Comparison of ENCODE assay signal across 22 mouse cellular contexts in genomic region chr14:17902426-17902825, GRCm38 (mm10).
DNase-seq lines count a peak whose midpoint lies in the region; ATAC-seq and TF ChIP-seq lines count a peak whose summit lies in the region.
"Had no signal": no experiment of that assay in that cellular context is flagged by ENCODE, and none has a peak within 500 bp of the region (broad histone marks: within the 10 kb centered on the region; RNA-seq: fewer than 3 reads in every experiment).

No protein-coding gene starts in this region.

- ATAC-seq in liver, embryonic 12.5 days, result no peak
- ATAC-seq: activated CD4-positive, CD25-positive, alpha-beta regulatory T cell, adult 4 months; forebrain, embryonic 14.5 days; hindbrain, postnatal 0 days had no signal

- no peak overlapping the region for H3K9ac ChIP-seq in liver, adult 2 months (ENCODE audit: low read depth, low read length)
- H3K9ac ChIP-seq in liver, embryonic 12.5 days, result no peak overlapping the region
- H3K9ac ChIP-seq: embryonic facial prominence, embryonic 15.5 days; hindbrain, embryonic 13.5 days had no signal

- WGBS in liver, adult 2 months, result 9% methylated on average over 2 of the region's 2 CpGs
- 46% methylated on average over 2 of the region's 2 CpGs for WGBS in liver, embryonic 12.5 days (ENCODE audit: insufficient replicate concordance)

- no peaks in the 10 kb centered on the region for H3K9me3 ChIP-seq in liver, embryonic 12.5 days (replicated peaks)
- H3K9me3 ChIP-seq: embryonic facial prominence, embryonic 15.5 days; hindbrain, embryonic 13.5 days had no signal

- no peak for TF ChIP-seq POLR2A in liver, adult 2 months (IDR thresholded peaks at IDR 0.05; ENCODE audit: extremely low read depth, insufficient read depth, low read length)

- DNase-seq in adrenal gland, adult 8-10 months, result peak; percentile 35
- DNase-seq in adrenal gland, adult 18-20 months (ENCODE audit: low spot score in 2 of 2), result no peak
- peak; percentile 77 for DNase-seq in liver, adult 2 months (ENCODE audit: extremely low read depth, low read depth, low spot score)
- peak; percentile 37 for DNase-seq in adipocyte (ENCODE audit: low spot score)
- peak; percentile 58 for DNase-seq in skeletal muscle tissue, adult 2 months (ENCODE audit: low read depth, low spot score)
- DNase-seq in right cerebral cortex, adult 18-20 months, result no peak
- DNase-seq: cerebellum, adult 8-10 months; cerebellum, postnatal 14 days; embryo, embryonic 11 days; gastrocnemius, postnatal 25 days; heart, adult 11 months; heart, postnatal 14 days; kidney, adult 11 months had no signal

- H3K36me3 ChIP-seq in liver, adult 2 months (ENCODE audit: control insufficient read depth, insufficient read depth, low read length), result no peaks in the 10 kb centered on the region
- no peaks in the 10 kb centered on the region for H3K36me3 ChIP-seq in liver, embryonic 12.5 days
- H3K36me3 ChIP-seq: embryonic facial prominence, embryonic 15.5 days; forebrain, embryonic 10.5 days; hindbrain, embryonic 13.5 days had no signal

- no peak for TF ChIP-seq CTCF in liver, adult 2 months (IDR thresholded peaks at IDR 0.05; ENCODE audit: low read depth, low read length)

- peaks cover 22% of the 10 kb centered on the region for H3K4me1 ChIP-seq in liver, adult 2 months (ENCODE audit: control insufficient read depth, insufficient read depth, low read length)
- no peaks in the 10 kb centered on the region for H3K4me1 ChIP-seq in liver, embryonic 12.5 days
- H3K4me1 ChIP-seq: embryonic facial prominence, embryonic 15.5 days; hindbrain, embryonic 13.5 days had no signal

- peak overlapping the region; percentile 6; the same call in 1 of the 2 replicates for H3K27ac ChIP-seq in liver, adult 2 months (replicated peaks; ENCODE audit: insufficient read depth, low read depth, low read length)
- H3K27ac ChIP-seq in liver, embryonic 12.5 days, result no peak overlapping the region
- H3K27ac ChIP-seq: embryonic facial prominence, embryonic 15.5 days; forebrain, embryonic 10.5 days; hindbrain, embryonic 13.5 days; hindbrain, postnatal 0 days had no signal

- no peak overlapping the region for H3K4me2 ChIP-seq in liver, embryonic 12.5 days
- H3K4me2 ChIP-seq: embryonic facial prominence, embryonic 15.5 days; hindbrain, embryonic 13.5 days had no signal

- peaks cover 6% of the 10 kb centered on the region; the same call in 1 of the 2 replicates for H3K79me2 ChIP-seq in liver, adult 2 months (ENCODE audit: control insufficient read depth, insufficient read depth, low read length)

- H3K27me3 ChIP-seq in liver, adult 2 months (ENCODE audit: control insufficient read depth, insufficient read depth, low read length), result no peaks in the 10 kb centered on the region
- H3K27me3 ChIP-seq in liver, embryonic 12.5 days (replicated peaks), result no peaks in the 10 kb centered on the region
- H3K27me3 ChIP-seq: embryonic facial prominence, embryonic 15.5 days; hindbrain, embryonic 13.5 days; Patski had no signal

- H3K4me3 ChIP-seq in liver, adult 2 months (ENCODE audit: insufficient read depth, low read depth, low read length), result no peak overlapping the region
- no peak overlapping the region for H3K4me3 ChIP-seq in liver, embryonic 12.5 days
- H3K4me3 ChIP-seq: embryonic facial prominence, embryonic 15.5 days; erythroblast, embryonic 14.5 days; forebrain, embryonic 10.5 days; hindbrain, embryonic 13.5 days had no signal

Comparison
In these comparisons a context has a peak if more than half of its experiments do, and no peak if none do; other contexts are left out.
1. DNase-seq: peak in adrenal gland, adult 8-10 months (single experiment), liver, adult 2 months (single experiment), adipocyte (single experiment) and skeletal muscle tissue, adult 2 months (single experiment); none in adrenal gland, adult 18-20 months (0 of 2) and right cerebral cortex, adult 18-20 months (single experiment).